Mouse (Mus musculus) cerebellum, postnatal 14 days (tissue): Measurements from ENCODE around the gene H2-M5.
A peak's percentile ranks its signal among the peaks of the same experiment; 100 is the strongest.
"Not testable (repeated sequence)": the region's sequence is repeated elsewhere in the genome, so short reads cannot be mapped to it uniquely, and the experiment has no call there.

ENCODE experiments used
- DNase-seq, 2 experiments: peaks; one replicate each; pipeline ENCODE4 v3.0.0; 2021; ENCODE audit warnings: mixed read lengths in 2 of 2

Gene H2-M5

DNA sequence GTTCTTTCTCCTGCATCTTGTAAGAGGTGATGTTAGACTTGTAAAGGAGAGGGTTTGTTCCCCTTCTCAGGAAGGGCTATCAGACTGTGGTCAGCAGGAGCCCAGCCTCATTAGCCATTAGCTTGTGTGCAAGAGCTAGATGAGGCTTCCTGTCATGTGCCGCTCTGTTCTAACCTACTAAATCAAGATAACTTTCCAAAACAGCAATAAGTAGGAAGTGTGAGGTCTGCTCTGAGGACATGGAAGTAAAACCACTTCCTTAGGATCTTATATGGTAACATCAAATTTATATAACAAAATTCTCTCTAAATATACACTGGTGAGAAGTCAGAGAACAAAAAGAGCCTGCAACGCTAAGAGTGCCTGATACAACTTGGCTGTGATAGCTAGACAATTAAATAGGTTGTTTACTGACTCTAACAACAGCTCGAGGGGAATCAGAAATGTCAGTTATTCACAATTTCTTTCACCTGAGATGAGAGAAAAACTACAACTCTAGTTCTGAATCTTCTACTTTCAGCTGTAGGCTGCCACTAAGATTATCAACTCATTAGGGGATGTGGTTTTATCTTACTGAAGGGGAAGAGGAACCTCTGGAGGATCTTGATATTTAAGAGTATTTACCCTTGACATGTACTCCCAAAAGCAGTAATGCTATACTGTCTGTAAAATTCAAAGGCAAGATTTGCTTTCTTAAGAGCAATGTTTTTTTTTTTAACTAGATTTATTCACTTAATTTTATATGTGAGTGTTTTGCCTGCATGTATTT, 3.2 kb upstream of the H2-M5 start:
- DNase-seq: no peak

DNA sequence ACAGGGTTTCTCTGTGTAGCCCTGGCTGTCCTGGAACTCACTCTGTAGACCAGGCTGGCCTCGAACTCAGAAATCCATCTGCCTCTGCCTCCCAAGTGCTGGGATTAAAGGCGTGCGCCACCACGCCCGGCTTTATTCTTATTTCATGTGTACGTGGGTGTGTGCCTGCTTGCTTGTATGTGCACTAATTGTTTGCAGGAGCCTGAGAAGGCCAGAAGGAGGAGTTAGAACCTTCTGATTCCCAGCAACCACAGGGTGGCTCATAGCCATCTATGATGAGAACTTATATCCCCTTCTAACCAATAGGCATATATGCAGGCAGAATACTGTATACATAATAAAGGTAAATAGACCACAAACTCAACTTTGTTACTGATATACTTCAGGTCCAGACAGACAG, 1.3 kb upstream of the H2-M5 start:
- DNase-seq: not testable (repeated sequence)

DNA sequence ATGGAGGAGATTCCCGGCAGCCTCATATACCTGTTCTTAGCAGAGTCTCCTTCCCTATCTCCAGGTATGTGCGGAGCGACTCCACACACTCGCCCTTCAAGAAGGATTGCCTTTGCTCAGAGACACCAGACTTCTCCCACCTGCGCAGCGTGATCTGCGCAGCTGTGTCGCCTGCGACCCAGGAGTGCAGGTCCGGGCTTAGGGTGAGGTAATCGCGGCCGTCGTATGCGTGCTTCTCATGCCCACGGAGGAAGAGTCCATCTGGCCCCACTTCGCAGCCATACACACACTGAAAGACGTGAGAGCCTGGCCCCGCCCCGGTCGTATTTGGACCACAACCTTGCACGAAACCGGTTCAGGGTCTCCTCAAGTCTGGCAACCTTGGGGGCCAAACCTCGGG, 862 bp downstream of the H2-M5 start:
- DNase-seq: no peak

DNA sequence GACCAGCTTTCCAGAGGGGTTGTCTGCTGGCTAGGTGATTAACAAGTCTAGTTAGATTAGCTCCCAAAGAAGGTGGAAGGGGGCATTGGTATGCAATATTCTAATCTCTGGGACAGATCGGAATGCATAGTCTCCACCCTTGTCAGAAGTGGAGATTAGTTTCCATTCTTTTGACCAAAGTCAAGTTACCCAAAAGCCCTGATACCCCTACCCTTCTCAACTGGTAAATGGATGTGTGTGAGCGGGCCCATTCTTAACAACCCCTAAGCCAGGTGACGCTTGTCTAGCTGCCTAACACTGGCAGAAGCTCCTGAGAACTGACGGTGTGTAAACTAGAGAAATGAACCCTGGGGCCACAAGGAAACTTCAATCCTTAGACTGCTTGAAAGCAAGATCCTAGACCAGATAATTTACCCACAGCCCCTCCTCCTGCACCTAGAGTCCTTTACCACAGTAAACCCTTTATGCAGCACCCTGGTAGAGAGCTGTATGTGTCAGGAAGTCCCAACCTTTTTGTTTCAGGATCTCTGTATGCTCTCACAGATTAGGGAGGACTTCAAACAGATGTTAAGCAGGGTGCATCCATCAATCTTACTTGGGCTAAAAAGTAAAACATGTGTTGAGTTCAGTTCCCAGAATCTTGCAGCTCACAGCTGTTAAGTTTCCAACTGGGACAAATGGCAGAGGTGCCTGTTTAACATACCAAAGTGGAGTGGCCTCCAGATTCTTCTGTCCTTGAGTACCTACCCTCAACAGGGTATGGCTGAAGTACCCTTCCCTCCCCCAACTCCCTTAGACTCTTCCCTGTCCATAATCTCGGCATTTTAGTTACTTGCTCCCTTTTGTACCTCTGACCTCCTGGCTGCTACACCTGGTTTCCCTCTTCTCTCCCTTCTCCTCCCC, 6.8 kb downstream of the H2-M5 start:
- DNase-seq: no peak

DNA sequence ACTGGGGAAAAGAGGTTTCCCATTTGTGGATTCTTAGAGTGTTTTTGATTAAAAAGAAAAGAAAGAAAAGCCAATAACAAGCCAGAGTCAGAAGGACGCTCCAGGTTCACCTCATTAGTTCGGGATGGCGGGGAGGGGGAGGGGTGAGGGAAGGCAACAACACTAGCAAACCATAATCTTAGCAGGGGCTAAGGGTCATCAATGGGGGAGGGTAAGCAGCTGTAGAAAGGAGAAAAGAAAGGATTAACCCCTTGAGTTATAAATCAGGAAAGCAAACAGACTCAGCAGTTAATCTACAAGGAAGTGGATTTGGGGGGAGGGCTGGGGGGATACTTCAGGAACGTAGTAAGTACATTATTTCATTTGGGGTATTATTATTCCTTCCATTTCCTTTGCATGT, 7.5 kb downstream of the H2-M5 start:
- DNase-seq: no peak

DNA sequence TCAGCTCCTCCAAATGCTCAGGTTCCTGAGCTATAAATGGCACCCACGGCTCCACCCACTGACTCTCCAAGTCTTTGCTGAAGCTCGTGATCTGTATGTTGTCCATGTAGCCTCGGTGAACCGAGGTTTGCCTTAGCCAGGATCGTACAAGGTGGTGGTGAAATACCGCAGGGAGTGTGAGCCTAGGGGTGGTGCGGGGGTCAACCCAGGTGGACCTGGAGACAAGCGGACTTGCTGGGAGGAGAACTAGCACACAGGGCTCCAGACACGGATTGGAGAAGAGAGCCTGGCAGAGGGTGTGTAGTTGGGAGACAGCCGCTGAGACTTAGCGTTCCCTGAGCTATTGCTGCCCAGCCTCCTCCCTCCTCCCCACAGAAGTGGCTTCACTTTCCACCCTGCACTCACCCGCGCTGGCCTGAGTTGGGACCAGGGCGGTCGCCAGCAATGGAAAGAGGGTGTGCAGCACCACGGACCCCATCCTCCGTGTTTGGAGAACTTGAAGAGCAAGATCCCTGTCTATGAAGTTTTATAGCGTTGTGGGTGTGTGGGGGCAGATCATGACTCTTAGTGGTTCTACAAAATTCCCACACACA, 8.0 kb downstream of the H2-M5 start, which contains the start of gene 2410137M14Rik:
TSS of gene 2410137M14Rik (minus strand) at position 17 of the 593 bp plus-strand sequence.
- no peak for DNase-seq

DNA sequence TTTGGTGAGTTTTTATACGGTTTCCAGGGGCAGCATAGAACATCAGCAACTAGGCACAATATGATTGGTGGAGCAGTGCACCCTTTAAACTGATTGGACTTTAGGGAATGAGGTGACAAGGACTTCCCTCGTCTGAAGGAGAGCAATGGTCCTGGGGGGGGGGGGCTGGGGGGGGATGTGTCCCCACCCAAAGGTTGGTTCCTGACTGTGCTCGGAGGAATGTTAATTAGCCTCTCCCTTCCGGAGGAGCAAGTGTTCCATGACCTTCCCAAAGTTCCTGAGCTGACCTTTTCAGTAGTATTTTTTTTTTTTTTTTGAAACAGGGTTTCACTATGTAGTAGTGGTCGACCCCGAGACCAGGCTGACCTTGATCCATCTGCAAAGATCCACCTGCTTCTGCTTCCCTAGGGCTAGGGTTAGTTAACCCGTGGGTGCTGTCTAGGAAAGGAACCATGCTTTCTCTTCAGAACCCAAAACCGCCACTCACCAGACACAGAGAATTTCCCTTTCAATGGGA, 16.0 kb downstream of the H2-M5 start:
- no peak for DNase-seq

DNA sequence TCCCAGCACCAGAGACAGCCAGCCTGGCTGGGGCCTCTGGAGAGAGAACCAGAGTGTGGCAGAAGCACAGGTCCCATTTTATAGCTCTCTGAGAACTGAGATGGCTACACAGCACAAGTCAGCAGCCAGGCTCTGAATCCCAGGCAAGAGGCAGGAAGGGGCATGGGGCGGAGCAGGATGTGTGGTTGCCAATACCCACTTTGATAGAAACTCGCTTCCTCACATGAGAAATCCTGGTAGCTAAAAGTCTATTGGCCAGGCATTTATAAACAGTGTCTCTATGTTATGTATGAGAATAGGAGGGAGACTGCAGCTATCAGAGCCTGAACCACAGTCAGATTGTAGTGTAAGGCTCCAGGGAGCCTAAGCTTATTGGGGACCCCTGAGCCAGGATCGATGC, 16.5 kb downstream of the H2-M5 start:
- DNase-seq: no peak

DNA sequence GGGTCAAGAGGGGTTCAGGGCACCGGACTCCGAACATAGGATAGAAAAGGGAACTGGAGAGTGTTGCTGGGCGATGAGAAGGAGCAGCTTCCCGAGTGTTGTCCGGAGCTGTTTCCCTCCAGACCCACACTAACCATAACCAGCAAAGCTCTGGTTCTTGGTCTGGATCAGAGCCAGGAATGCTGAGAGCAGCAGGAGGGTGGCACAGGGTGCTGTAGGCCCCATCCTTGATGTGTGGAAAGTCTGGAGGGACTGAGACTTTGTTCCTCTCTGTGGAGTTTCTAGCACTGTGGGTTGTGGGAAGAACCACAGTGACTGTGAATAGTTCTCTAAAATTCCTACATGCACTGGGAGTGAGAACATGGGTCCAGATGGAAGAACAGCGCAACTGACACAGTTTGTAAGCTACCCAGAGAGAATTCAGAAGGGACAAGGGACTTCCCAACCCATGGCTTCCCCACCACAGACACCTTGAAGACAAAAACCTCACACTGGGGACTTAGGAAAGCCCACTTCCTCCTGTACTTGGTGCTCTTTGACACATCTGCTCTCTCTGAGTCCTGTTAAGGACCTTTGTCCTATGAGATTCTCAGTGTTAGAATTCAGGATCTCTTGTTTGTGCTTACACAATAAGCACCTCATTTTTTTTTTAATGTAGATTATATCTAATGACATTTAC, 18.0 kb downstream of the H2-M5 start:
- DNase-seq: no peak

DNA sequence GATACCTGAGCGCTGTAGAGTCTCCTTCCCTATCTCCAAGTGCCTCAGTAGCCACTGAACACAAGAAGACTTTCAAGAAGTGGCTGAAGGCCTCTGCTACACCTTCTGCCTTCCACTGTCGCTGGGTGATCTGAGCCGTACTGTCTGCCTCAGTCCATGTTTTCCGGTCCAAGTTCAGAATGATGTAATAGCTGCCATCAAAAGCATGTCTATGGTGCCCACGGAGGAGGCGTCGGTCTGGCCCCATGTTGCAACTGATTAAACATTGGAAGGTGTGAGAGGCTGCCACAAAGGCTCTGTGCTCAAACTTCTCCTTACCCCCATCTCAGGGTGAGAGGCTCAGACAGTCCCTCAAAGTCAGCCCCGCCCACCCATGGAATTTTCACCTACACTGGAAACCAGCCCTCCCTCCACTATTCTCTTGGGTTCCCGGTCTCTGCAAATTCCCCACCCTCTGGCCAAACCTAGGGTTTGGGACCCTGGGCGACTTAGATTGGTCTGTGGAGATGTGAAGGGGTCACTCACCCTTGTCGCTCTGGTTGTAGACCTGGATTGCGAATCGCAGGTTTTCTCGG, 18.9 kb downstream of the H2-M5 start:
- DNase-seq: no peak

DNA sequence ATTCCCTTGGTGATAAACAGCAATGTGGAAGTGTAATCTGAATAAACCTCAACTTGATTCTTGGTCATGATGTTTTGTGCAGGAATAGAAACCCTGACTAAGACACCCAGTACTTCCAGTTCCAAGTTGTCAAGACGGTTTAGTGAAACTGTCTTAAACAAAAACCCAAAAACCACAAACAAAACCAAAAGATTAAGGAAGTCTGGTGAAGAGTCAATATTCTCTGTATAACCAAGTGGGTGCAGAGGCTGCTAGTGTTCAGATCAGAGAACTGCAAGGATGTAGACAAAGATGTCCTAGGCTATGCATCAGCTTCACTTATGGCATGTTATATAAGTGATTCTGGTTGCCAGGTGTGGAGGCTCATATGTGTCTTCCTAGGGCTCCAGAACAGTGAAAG, 22.5 kb downstream of the H2-M5 start:
- DNase-seq: no peak

DNA sequence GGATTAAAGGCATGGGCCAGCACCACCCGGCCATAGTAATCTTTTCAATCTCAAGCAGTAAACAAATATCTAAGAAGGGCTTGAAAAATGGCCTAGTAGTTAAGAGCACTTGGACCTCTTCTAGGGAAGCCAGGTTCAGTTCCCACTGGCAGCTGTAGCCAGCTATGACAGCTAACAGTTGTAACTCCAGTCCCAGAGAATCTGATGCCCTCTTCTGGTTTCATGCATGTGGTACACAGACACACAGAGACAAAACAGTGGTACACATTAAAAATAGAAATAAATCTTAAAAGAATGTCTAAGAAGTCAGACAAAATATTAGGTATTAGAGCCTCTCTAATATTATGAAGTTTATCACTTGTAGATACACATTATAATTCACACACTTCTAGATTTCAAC, 28.2 kb downstream of the H2-M5 start:
- DNase-seq: no peak

DNA sequence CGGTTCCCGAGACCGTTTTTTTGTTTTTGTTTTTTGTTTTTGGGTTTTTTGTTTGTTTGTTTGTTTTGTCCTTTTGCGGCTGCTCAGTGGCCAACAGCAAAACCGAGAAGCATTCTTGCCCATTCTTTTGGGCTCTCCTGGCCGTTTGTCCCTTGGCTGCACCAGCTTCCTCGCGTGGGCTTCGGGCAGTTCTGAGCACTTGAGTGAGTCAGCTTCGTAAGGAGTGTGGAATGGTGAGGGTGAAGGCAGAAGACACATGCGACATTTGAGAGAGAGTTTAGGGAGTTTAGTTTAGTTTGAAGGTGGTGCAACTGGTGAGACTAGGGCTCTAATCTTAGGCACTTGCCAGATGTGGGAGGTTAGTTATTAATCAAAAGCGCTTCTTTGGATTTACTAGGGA, 30.5 kb downstream of the H2-M5 start:
- DNase-seq: peak in 1 of 2 experiments; percentile 23

DNA sequence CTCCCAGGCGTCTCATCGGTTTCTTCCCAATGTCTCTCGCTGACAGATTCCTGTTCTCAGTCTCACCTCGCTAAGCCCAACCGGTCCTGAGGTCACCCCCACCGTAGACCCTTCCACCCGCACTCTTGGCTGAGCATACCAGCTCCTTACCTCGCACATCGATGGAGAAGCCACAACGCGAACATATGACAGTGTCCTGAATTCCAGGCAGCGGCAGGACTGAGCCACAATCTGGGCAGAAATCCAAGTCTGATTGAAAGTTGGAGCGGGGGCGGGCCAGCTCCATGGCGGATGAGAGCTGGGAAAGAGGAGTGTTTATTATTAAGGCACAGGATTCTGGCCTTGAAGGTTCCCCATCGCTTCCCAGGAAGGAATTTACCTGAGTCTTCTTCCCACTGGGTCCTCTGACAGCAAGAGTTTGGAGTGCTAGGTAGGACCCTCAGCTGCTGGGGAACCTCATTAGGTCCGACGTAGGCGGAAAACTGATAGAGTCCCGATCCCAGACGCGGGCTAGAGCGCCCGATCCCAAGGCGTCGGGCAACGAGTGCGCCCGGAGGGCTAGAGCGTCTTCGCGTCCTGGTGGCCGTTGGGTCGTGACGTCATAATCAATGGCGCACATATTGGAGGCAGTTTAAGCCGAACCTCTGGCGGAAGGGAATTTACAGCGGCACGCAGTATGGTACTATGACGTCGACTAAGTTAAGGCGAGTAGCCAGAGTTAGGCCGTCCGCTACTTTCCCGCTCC, 31.2 kb downstream of the H2-M5 start, which contains the start of the genes Znrd1 and Znrd1as:
TSS of gene Znrd1 (minus strand) at position 561 of the 745 bp plus-strand sequence.
TSS of gene Znrd1as (plus strand) at position 594 of the 745 bp plus-strand sequence.
- DNase-seq: peak; percentile 93 to 95

DNA sequence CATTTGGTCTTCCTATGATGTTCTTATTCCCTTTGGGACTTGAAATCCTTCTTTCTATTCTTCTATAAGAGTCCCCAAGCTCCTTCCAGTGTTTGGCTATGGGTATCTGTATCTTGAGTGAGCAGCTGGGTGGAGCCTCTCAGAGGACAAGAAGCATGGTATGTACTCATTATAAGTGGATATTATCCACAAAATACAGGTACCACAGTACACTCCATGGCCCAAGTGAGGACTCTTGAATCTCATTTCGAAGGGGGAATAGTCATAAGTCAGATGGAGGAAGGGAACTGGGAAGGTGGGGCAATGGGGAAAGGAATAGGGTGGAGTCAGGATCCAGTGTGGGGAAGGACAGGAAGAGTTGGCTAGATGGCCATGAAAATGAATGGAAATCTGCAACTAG, 36.3 kb downstream of the H2-M5 start:
- DNase-seq: no peak

DNA sequence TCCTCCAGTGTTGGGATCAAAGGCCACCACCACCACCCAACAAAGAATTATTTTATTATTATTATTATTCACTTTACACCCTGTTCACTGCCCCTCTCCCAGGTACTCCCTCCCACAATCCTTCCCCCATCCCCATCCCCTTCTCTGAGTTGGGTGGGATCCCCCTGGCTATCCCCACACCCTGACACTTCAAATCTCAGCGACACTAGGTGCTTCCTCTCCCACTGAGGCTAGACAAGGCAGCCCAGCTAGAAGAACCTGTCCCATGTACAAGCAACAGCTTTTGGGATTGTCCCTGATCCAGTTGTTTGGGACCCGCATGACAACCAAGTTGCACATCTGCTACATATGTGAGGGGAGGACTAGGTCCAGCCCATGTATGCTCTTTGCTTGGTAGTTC, 36.7 kb downstream of the H2-M5 start:
- no peak for DNase-seq

DNA sequence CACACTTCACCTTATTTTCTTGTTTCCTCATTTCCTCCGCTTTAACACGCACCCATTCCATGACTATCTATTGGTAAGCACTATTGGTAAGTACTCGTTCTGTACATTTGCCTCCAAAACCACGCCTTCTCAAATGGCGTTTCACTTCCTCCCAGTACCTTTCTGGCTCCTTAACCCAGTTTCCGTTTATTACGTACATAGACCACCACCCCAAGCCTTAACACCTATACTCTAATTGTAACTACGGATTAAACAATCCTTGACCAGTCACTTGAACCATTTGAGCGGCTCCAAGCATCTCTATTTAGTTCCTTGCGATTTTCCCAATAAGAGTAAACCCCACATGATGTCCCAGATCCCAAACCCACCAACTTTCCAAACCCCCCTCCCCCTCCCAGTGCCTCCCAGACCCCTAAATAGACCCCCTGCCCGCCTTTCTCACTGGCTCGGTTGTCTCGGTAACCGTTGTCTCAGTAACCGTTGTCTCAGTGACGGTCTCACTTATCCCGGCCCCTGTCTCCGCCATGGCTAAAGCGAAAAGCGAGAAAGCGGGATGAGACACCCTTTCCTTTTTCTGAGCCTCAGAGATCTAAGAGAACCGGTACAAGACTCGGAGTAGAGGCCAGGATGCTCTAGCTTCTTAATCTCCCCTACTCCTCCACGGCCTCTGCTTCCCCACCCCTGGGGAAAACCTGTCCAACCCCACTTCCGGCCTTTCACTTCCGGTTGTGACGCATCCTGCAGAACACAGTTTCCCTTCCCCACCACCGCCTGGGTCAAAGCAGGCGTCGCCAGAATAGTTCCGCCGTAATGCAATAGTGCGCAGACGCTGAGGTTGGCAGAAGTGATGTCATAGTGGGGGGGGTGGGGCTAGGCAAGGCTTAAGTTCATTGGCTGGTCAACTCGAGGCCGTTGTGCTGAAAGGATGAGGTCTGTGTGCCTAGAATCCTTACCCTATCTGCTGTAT, 38.1 kb downstream of the H2-M5 start, which contains the start of gene Ppp1r11:
TSS of gene Ppp1r11 (minus strand) at position 761 of the 967 bp plus-strand sequence.
- DNase-seq: peak; percentile 97

DNA sequence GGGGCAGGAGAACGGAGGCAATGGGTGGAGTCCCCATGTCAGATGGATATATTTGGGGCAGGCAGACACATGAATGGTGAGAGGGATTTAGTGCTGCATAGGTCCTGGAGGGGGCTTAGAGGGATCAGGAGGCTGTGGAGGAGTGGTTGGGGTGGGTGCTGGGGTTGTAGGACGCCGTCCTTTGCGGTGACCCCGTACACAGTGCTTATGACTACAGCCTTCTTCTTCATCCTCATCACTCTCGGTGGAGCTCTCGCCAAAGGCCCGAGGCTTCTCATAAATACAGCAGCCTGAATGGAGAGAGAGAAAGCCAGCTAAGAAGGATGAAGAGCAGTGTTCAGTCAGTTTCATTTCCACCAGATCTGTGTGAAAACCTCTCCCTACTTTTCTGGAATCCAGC, 40.1 kb downstream of the H2-M5 start:
- DNase-seq: no peak

DNA sequence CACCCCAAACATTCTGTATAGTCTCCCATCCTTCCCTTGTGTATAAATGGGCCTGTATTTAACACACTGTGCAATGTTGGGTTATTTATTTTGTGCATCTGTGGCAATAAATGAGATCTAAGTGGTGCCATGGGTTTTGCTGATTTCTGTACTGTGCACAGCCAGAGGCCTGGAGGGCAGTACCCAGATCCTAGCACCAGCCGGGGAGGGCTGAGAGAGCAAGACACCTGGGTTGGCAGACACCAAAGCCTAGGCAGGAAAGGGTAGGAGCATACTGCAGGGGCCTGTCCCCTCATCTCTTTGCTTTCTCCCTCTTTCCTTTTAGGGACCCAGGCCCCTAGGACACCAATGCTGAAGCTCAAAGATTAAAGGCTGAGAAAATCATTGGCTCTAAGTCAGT, 41.1 kb downstream of the H2-M5 start:
- no peak for DNase-seq
